Mouse (Mus musculus) limb, embryonic 10.5 days (tissue): ENCODE measurements around the gene Ccdc151. TPM values are rescaled to one million over a fixed set of nuclear protein-coding genes. Genes with fewer than 3 reads are reported as not detected.

ENCODE experiments used
- DNase-seq: peaks from one replicate; pipeline ENCODE4 v3.0.0-alpha.2; 2017; ENCODE audit warnings: low spot score
- H3K27ac ChIP-seq: fragments of 300-500 bp; sonication (generic); 2 replicates; pipeline ENCODE4 v1.5.1; 2016; ENCODE audit warnings: mild to moderate bottlenecking
- H3K27me3 ChIP-seq: fragments of 300-500 bp; sonication (generic); 2 replicates; pipeline ENCODE4 v1.6.1; 2016; ENCODE audit warnings: low read depth, mild to moderate bottlenecking; ENCODE audit not compliant: poor library complexity, severe bottlenecking
- H3K36me3 ChIP-seq: fragments of 300-500 bp; sonication (generic); 2 replicates; pipeline ENCODE4 v1.6.1; 2016; ENCODE audit warnings: mild to moderate bottlenecking, moderate library complexity
- H3K4me1 ChIP-seq: fragments of 300-500 bp; sonication (generic); 2 replicates; pipeline ENCODE4 v1.6.1; 2016
- H3K4me3 ChIP-seq: fragments of 300-500 bp; sonication (generic); 2 replicates; pipeline ENCODE4 v1.5.1; 2016; ENCODE audit warnings: mild to moderate bottlenecking, moderate library complexity
- H3K9me3 ChIP-seq: fragments of 300-500 bp; sonication (generic); replicated peaks from 2 replicates; pipeline ENCODE4 v1.6.1; 2016; ENCODE audit warnings: mild to moderate bottlenecking
- WGBS: fragments of 180-500 bp; shearing (Covaris S2); methylation state at CpG from one replicate; pipeline ENCODE4 v1.1.7; 2016; 5-methylcytosine and 5-hydroxymethylcytosine counted together
- polyA plus RNA-seq: library from polyadenylated mRNA; unstranded; fragments of >200 nt; fragmentation: Nextera tagmentation; extraction: Ambion mirVana; gene quantifications from 2 replicates; pipeline ENCODE4 v1.2.1, GENCODE M21; 2016

The Ccdc151 gene
- polyA plus RNA-seq, 1 experiment from 2014 or later = 2.0 TPM

- Histone ChIP-seq H3K4me1 (peaks cover 15% of the 10 kb centered on the region), H3K27ac (no peak overlapping the region), H3K4me3 (peak overlapping the region; percentile 35), H3K27me3 (peaks cover 64% of the 10 kb centered on the region), H3K9me3 (no peaks in the 10 kb centered on the region), H3K36me3 (no peaks in the 10 kb centered on the region)
- WGBS = 5% methylated on average over 28 of the region's 28 CpGs
- no peak for DNase-seq
Measured at GRCm38 (mm10) chr9:21947540-21948130, 54.8 kb downstream of the Ccdc151 start.

- peaks cover 61% of the 10 kb centered on the region for H3K27me3 ChIP-seq
- peak; percentile 61 for DNase-seq
- no peak overlapping the region for H3K27ac ChIP-seq
- H3K36me3 ChIP-seq = no peaks in the 10 kb centered on the region
- peaks cover 15% of the 10 kb centered on the region for H3K4me1 ChIP-seq
- no peaks in the 10 kb centered on the region for H3K9me3 ChIP-seq
- WGBS = 18% methylated on average over 23 of the region's 23 CpGs
- no peak overlapping the region for H3K4me3 ChIP-seq
Measured at GRCm38 (mm10) chr9:21944267-21944666, 58.2 kb downstream of the Ccdc151 start.

- H3K4me1 ChIP-seq = peaks cover 15% of the 10 kb centered on the region
- H3K27me3 ChIP-seq = peaks cover 55% of the 10 kb centered on the region
- H3K4me3 ChIP-seq = no peak overlapping the region
- 48% methylated on average over 12 of the region's 12 CpGs for WGBS
- no peaks in the 10 kb centered on the region for H3K36me3 ChIP-seq
- H3K27ac ChIP-seq = no peak overlapping the region
- H3K9me3 ChIP-seq = no peaks in the 10 kb centered on the region
- DNase-seq = no peak
Measured at GRCm38 (mm10) chr9:21943638-21944037, 58.8 kb downstream of the Ccdc151 start.

GRCm38 (mm10) chr9:21943046-21943445 lies 59.4 kb downstream of the Ccdc151 start:
- 76% methylated on average over 12 of the region's 12 CpGs for WGBS
- DNase-seq = no peak
- Histone ChIP-seq H3K4me1 (peaks cover 15% of the 10 kb centered on the region), H3K36me3 (no peaks in the 10 kb centered on the region), H3K9me3 (no peaks in the 10 kb centered on the region), H3K27ac (no peak overlapping the region), H3K4me3 (no peak overlapping the region), H3K27me3 (peaks cover 49% of the 10 kb centered on the region)

Other genes starting within 250 kb of the Ccdc151 start
- gene Spc24, start 242.3 kb downstream of the Ccdc151 start, polyA plus RNA-seq = 225 and 232 TPM in 2 replicates
- gene Kank2, start 203.9 kb downstream of the Ccdc151 start, polyA plus RNA-seq = 22.7 and 24.2 TPM in 2 replicates
- 1.2 and 1.6 TPM in 2 replicates for gene Angptl8, start 167.1 kb downstream of the Ccdc151 start, polyA plus RNA-seq
- gene Dock6, start 150.0 kb downstream of the Ccdc151 start, polyA plus RNA-seq = 46.0 and 52.0 TPM in 2 replicates
- gene Rab3d, start 84.4 kb downstream of the Ccdc151 start, polyA plus RNA-seq = 2.7 and 5.0 TPM in 2 replicates
- 3.0 and 3.9 TPM in 2 replicates for gene Ccdc159, start 75.2 kb downstream of the Ccdc151 start, polyA plus RNA-seq
- gene Tmem205, start 75.1 kb downstream of the Ccdc151 start, polyA plus RNA-seq = 31.1 and 33.5 TPM in 2 replicates
- gene Plppr2, start 65.6 kb downstream of the Ccdc151 start, polyA plus RNA-seq = 6.4 and 7.8 TPM in 2 replicates
- gene Swsap1, start 46.9 kb downstream of the Ccdc151 start, polyA plus RNA-seq = 7.3 and 8.2 TPM in 2 replicates
- 7.6 and 8.2 TPM in 2 replicates for gene Epor, start 39.1 kb downstream of the Ccdc151 start, polyA plus RNA-seq
- gene Rgl3, start 13.2 kb downstream of the Ccdc151 start, polyA plus RNA-seq = 5.1 and 5.7 TPM in 2 replicates
- gene Prkcsh, start 172 bp upstream of the Ccdc151 start, polyA plus RNA-seq = 111 and 113 TPM in 2 replicates
- gene Elavl3, start 49.4 kb upstream of the Ccdc151 start, polyA plus RNA-seq = 0.06 and 0.10 TPM in 2 replicates
- not detected in 2 replicates for gene Gm49318, start 68.6 kb upstream of the Ccdc151 start, polyA plus RNA-seq
- 11.0 TPM in 2 replicates for gene Zfp653, start 68.7 kb upstream of the Ccdc151 start, polyA plus RNA-seq
- gene Ecsit, start 82.8 kb upstream of the Ccdc151 start, polyA plus RNA-seq = 38.9 and 46.4 TPM in 2 replicates
- gene Cnn1, start 96.6 kb upstream of the Ccdc151 start, polyA plus RNA-seq = 0.89 and 2.4 TPM in 2 replicates
- 233 and 257 TPM in 2 replicates for gene Elof1, start 114.5 kb upstream of the Ccdc151 start, polyA plus RNA-seq
- gene Acp5, start 133.1 kb upstream of the Ccdc151 start, polyA plus RNA-seq = 16.7 and 22.9 TPM in 2 replicates
- 47.1 and 47.3 TPM in 2 replicates for gene Pigyl, start 154.2 kb upstream of the Ccdc151 start, polyA plus RNA-seq
- gene Zfp872, start 185.5 kb upstream of the Ccdc151 start, polyA plus RNA-seq = 0.10 and 0.18 TPM in 2 replicates
- gene Zfp809, start 223.1 kb upstream of the Ccdc151 start, polyA plus RNA-seq = 10.3 and 12.7 TPM in 2 replicates